In genomic region chr10:103427717-103428116, GRCm38 (mm10) we compare ENCODE assay signal across 20 mouse cellular contexts.
A peak's percentile ranks its signal among the peaks of the same experiment; 100 is the strongest.
DNase-seq lines count a peak whose midpoint lies in the region; ATAC-seq and TF ChIP-seq lines count a peak whose summit lies in the region.
"Had no signal": no experiment of that assay in that cellular context is flagged by ENCODE, and none has a peak within 500 bp of the region (broad histone marks: within the 10 kb centered on the region; RNA-seq: fewer than 3 reads in every experiment).

No protein-coding gene starts in this region.

- H3K9me3 ChIP-seq in kidney, postnatal 0 days (replicated peaks; ENCODE audit: low read length), result no peaks in the 10 kb centered on the region
- no peaks in the 10 kb centered on the region for H3K9me3 ChIP-seq in kidney, embryonic 15.5 days (replicated peaks)
- H3K9me3 ChIP-seq: embryonic facial prominence, embryonic 12.5 days; hindbrain, embryonic 13.5 days; midbrain, embryonic 15.5 days had no signal

- H3K27me3 ChIP-seq in kidney, postnatal 0 days (ENCODE audit: insufficient read depth, low read length), result no peaks in the 10 kb centered on the region
- no peaks in the 10 kb centered on the region for H3K27me3 ChIP-seq in kidney, embryonic 15.5 days
- H3K27me3 ChIP-seq: embryonic facial prominence, embryonic 12.5 days; hindbrain, embryonic 13.5 days; midbrain, embryonic 15.5 days had no signal

- H3K4me2 ChIP-seq in kidney, postnatal 0 days (ENCODE audit: low read length), result no peak overlapping the region
- H3K4me2 ChIP-seq in kidney, embryonic 15.5 days, result no peak overlapping the region
- H3K4me2 ChIP-seq: embryonic facial prominence, embryonic 12.5 days; hindbrain, embryonic 13.5 days; midbrain, embryonic 15.5 days had no signal

- H3K4me3 ChIP-seq in kidney, postnatal 0 days (replicated peaks; ENCODE audit: low read depth, low read length), result no peak overlapping the region
- H3K4me3 ChIP-seq in kidney, embryonic 15.5 days (replicated peaks), result no peak overlapping the region
- H3K4me3 ChIP-seq: embryonic facial prominence, embryonic 12.5 days; hindbrain, embryonic 13.5 days; midbrain, embryonic 15.5 days had no signal

- DNase-seq in embryo, embryonic 10 days (ENCODE audit: low spot score), result peak; percentile 13
- DNase-seq in embryo, embryonic 9.5 days (ENCODE audit: extremely low spot score), result no peak
- DNase-seq in kidney, postnatal 0 days (ENCODE audit: low spot score), result peak; percentile 41
- DNase-seq in retina, embryonic 14.5 days (ENCODE audit: low spot score), result peak; percentile 34
- DNase-seq in retina, postnatal 1 day, result no peak
- no peak for DNase-seq in thymus, adult 18-20 months
- DNase-seq: adrenal gland, postnatal 36 days; gastrocnemius, postnatal 25 days; kidney, adult 11 months; kidney, postnatal 14 days; liver; liver, postnatal 0 days; right cerebral cortex, adult 18-20 months; thymus, adult 2 months had no signal

- no peaks in the 10 kb centered on the region for H3K4me1 ChIP-seq in kidney, postnatal 0 days (replicated peaks; ENCODE audit: insufficient read depth, low read length)
- H3K4me1 ChIP-seq in kidney, embryonic 15.5 days, result no peaks in the 10 kb centered on the region
- H3K4me1 ChIP-seq: embryonic facial prominence, embryonic 12.5 days; hindbrain, embryonic 13.5 days; midbrain, embryonic 15.5 days had no signal

- no peak overlapping the region for H3K27ac ChIP-seq in kidney, postnatal 0 days
- no peak overlapping the region for H3K27ac ChIP-seq in kidney, embryonic 15.5 days
- H3K27ac ChIP-seq: embryonic facial prominence, embryonic 12.5 days; hindbrain, embryonic 13.5 days; macrophage; midbrain, embryonic 15.5 days had no signal

- peak; percentile 52 for TF ChIP-seq CTCF in kidney, postnatal 0 days (IDR thresholded peaks at IDR 0.05; ENCODE audit: low read depth)

- 71% methylated on average over 1 of the region's 1 CpGs for WGBS in kidney, postnatal 0 days
- 82% methylated on average over 1 of the region's 1 CpGs for WGBS in kidney, embryonic 15.5 days

- H3K36me3 ChIP-seq in kidney, postnatal 0 days (ENCODE audit: insufficient read depth, low read length), result no peaks in the 10 kb centered on the region
- no peaks in the 10 kb centered on the region for H3K36me3 ChIP-seq in kidney, embryonic 15.5 days
- H3K36me3 ChIP-seq: embryonic facial prominence, embryonic 12.5 days; hindbrain, embryonic 13.5 days; midbrain, embryonic 15.5 days had no signal

- no peak for ATAC-seq in kidney, postnatal 0 days (replicated peaks; ENCODE audit: low FRiP score, low read depth)
- ATAC-seq in kidney, embryonic 15.5 days (replicated peaks; ENCODE audit: low FRiP score), result no peak
- no peak for ATAC-seq in megakaryocyte-erythroid progenitor cell, adult 5-6 weeks (replicated peaks; ENCODE audit: low FRiP score, low TSS enrichment, poor library complexity, severe bottlenecking)
- ATAC-seq: liver, postnatal 0 days; midbrain, embryonic 15.5 days had no signal

- H3K9ac ChIP-seq in kidney, postnatal 0 days (ENCODE audit: low read depth, low read length), result no peak overlapping the region
- no peak overlapping the region for H3K9ac ChIP-seq in kidney, embryonic 15.5 days
- H3K9ac ChIP-seq: embryonic facial prominence, embryonic 12.5 days; hindbrain, embryonic 13.5 days; liver, postnatal 0 days; midbrain, embryonic 15.5 days had no signal

Comparison
In these comparisons a context has a peak if more than half of its experiments do, and no peak if none do; other contexts are left out.
1. DNase-seq: peak in embryo, embryonic 10 days (single experiment), kidney, postnatal 0 days (single experiment) and retina, embryonic 14.5 days (single experiment); none in embryo, embryonic 9.5 days (single experiment), retina, postnatal 1 day (single experiment) and thymus, adult 18-20 months (0 of 2).